Mouse (Mus musculus) midbrain, embryonic 13.5 days (tissue): ENCODE results near the gene Gcfc2. TPM values are rescaled to one million over a fixed set of nuclear protein-coding genes. Genes with fewer than 3 reads are reported as not detected.

Experiments used
- ATAC-seq: fragments of 200-750 bp; cut with Nextera tagmentation; 2 replicates; pipeline ENCODE4 v1.8.0; 2017; ENCODE audit warnings: mild to moderate bottlenecking, moderate TSS enrichment, moderate library complexity
- H3K27ac ChIP-seq: fragments of 300-500 bp; sonication (generic); 2 replicates; pipeline ENCODE4 v1.5.1; 2015; ENCODE audit warnings: inconsistent platforms, mild to moderate bottlenecking, moderate library complexity
- H3K27me3 ChIP-seq: fragments of 300-500 bp; sonication (generic); 2 replicates; pipeline ENCODE4 v1.6.1; 2015; ENCODE audit warnings: mild to moderate bottlenecking, inconsistent platforms
- H3K36me3 ChIP-seq: fragments of 300-500 bp; sonication (generic); 2 replicates; pipeline ENCODE4 v1.6.1; 2015; ENCODE audit warnings: mild to moderate bottlenecking, inconsistent platforms
- H3K4me1 ChIP-seq: fragments of 300-500 bp; sonication (generic); replicated peaks from 2 replicates; pipeline ENCODE4 v1.6.1; 2015; ENCODE audit warnings: inconsistent platforms
- H3K4me2 ChIP-seq: fragments of 300-500 bp; sonication (generic); replicated peaks from 2 replicates; pipeline ENCODE4 v1.6.1; 2015; ENCODE audit warnings: moderate library complexity, mild to moderate bottlenecking, inconsistent platforms
- H3K4me3 ChIP-seq: fragments of 300-500 bp; sonication (generic); replicated peaks from 2 replicates; pipeline ENCODE4 v1.5.1; 2015; ENCODE audit warnings: mild to moderate bottlenecking, inconsistent platforms
- H3K9ac ChIP-seq: fragments of 300-500 bp; sonication (generic); replicated peaks from 2 replicates; pipeline ENCODE4 v1.6.1; 2015; ENCODE audit warnings: mild to moderate bottlenecking, inconsistent platforms
- H3K9me3 ChIP-seq: fragments of 300-500 bp; sonication (generic); 2 replicates; pipeline ENCODE4 v1.6.1; 2016; ENCODE audit warnings: mild to moderate bottlenecking, inconsistent platforms
- WGBS: fragments of 180-500 bp; shearing (Covaris S2); methylation state at CpG from one replicate; pipeline ENCODE4 v1.1.7; 2015; 5-methylcytosine and 5-hydroxymethylcytosine counted together
- polyA plus RNA-seq: library from polyadenylated mRNA; unstranded; fragments of >200 nt; fragmentation: Nextera tagmentation; extraction: Ambion mirVana; gene quantifications from 2 replicates; pipeline ENCODE4 v1.2.1, GENCODE M21; 2015

Gene Gcfc2
- polyA plus RNA-seq, 1 experiment from 2014 or later = 9.6 TPM

GRCm38 (mm10) chr6:81946906-81947305 lies 23.4 kb downstream of the Gcfc2 start:
- Histone ChIP-seq H3K9ac (no peak overlapping the region), H3K4me2 (no peak overlapping the region), H3K4me1 (no peaks in the 10 kb centered on the region), H3K27me3 (no peaks in the 10 kb centered on the region), H3K36me3 (peaks cover 76% of the 10 kb centered on the region), H3K4me3 (no peak overlapping the region), H3K27ac (no peak overlapping the region), H3K9me3 (no peaks in the 10 kb centered on the region)
- ATAC-seq = no peak
- 93% methylated on average over 6 of the region's 6 CpGs for WGBS

- WGBS = 95% methylated on average over 5 of the region's 5 CpGs
- Histone ChIP-seq H3K4me1 (no peaks in the 10 kb centered on the region), H3K9me3 (no peaks in the 10 kb centered on the region), H3K9ac (no peak overlapping the region), H3K36me3 (peaks cover 81% of the 10 kb centered on the region), H3K4me2 (no peak overlapping the region), H3K27me3 (no peaks in the 10 kb centered on the region), H3K27ac (no peak overlapping the region), H3K4me3 (no peak overlapping the region)
- no peak for ATAC-seq
Observed at GRCm38 (mm10) chr6:81955133-81955532, 31.7 kb downstream of the Gcfc2 start.

GRCm38 (mm10) chr6:81956399-81956798 lies 32.9 kb downstream of the Gcfc2 start:
- 96% methylated on average over 4 of the region's 4 CpGs for WGBS

GRCm38 (mm10) chr6:81957992-81958391 lies 34.5 kb downstream of the Gcfc2 start:
- no peaks in the 10 kb centered on the region for H3K9me3 ChIP-seq
- no peak overlapping the region for H3K4me2 ChIP-seq
- H3K4me1 ChIP-seq = no peaks in the 10 kb centered on the region
- no peak overlapping the region for H3K27ac ChIP-seq
- H3K9ac ChIP-seq = no peak overlapping the region
- WGBS = 92% methylated on average over 11 of the region's 11 CpGs
- H3K36me3 ChIP-seq = peaks cover 86% of the 10 kb centered on the region
- no peak overlapping the region for H3K4me3 ChIP-seq
- no peaks in the 10 kb centered on the region for H3K27me3 ChIP-seq
- ATAC-seq = no peak

More at GRCm38 (mm10) chr6:81956399-81956798, 32.9 kb downstream of the Gcfc2 start:
- Histone ChIP-seq H3K4me2 (no peak overlapping the region), H3K4me3 (no peak overlapping the region), H3K4me1 (no peaks in the 10 kb centered on the region), H3K27ac (no peak overlapping the region), H3K9ac (no peak overlapping the region), H3K27me3 (no peaks in the 10 kb centered on the region), H3K9me3 (no peaks in the 10 kb centered on the region), H3K36me3 (peaks cover 85% of the 10 kb centered on the region)
- no peak for ATAC-seq

DNA sequence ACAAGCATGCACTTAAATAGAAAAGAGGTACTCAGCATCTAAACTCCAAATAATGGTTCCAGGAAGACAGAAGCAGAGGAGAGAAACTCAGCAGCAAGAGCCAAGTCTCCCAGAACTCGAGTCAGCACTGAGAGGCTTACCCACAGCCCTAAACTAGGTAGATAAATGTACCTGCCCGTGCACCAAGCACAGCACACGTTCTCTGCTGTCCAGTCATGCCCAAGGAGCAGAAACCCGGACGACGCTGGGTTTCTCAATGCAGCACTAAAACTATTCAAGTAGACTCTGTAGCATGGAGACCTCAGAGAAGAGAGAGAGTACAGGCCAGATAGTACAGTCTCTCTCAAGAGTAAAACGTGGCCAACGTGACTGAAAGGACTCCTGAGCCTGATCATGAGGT lies 36.4 kb downstream of the Gcfc2 start:
- Histone ChIP-seq H3K9me3 (no peaks in the 10 kb centered on the region), H3K4me1 (peaks cover 5% of the 10 kb centered on the region), H3K36me3 (peaks cover 83% of the 10 kb centered on the region), H3K27me3 (no peaks in the 10 kb centered on the region), H3K4me2 (no peak overlapping the region), H3K27ac (no peak overlapping the region), H3K9ac (no peak overlapping the region), H3K4me3 (no peak overlapping the region)
- 94% methylated on average over 8 of the region's 8 CpGs for WGBS
- ATAC-seq = no peak

- no peaks in the 10 kb centered on the region for H3K27me3 ChIP-seq
- H3K27ac ChIP-seq = no peak overlapping the region
- H3K36me3 ChIP-seq = peaks cover 79% of the 10 kb centered on the region
- no peak overlapping the region for H3K4me3 ChIP-seq
- no peak overlapping the region for H3K4me2 ChIP-seq
- 89% methylated on average over 1 of the region's 1 CpGs for whole genome bisulfite sequencing
- no peak overlapping the region for H3K9ac ChIP-seq
- no peaks in the 10 kb centered on the region for H3K9me3 ChIP-seq
- peaks cover 9% of the 10 kb centered on the region for H3K4me1 ChIP-seq
- no peak for ATAC-seq
Observed at GRCm38 (mm10) chr6:81960284-81960683, 36.8 kb downstream of the Gcfc2 start.

DNA sequence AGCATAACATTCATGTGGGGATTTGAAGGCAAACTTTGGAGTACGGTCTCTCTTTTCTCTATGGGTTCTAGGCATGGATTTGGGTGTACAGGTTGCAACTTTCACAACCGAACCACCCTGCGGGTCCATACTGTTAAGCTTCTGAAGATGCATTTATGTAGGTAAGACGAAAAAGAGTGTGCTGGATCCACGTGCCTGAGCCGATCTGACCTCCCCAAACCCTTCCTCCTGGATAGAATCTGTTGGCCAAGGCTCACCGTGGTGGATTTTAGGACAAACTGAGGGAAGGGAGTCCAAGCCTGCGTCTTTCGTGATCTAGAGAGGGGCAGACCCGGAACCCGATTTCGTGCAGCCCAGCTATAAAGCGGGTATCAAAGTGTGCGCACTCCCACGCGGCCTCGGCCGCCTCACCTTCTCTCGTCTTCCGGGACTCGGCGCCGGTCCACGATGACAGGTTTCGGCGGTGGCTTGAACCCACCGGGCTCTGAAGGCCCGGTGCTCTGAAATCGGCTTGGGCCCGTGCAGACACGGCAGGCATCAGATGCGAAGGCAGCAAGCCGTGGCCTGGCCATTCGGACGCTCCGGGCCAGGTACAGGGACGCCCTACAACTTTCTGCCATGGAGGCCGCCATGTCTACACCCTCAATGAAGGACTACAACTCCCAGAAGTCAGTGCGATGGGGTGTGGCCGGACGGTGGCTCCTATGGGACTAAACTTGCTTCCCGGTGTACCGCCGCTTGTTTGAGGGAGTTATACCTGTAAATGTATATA lies 42.0 kb downstream of the Gcfc2 start, which contains the start of gene Mrpl19:
Gene Mrpl19 (minus strand): TSS at position 663 of the 772 bp plus-strand sequence.
- WGBS = under 1% methylated on average over 44 of the region's 44 CpGs
- ATAC-seq = peak; percentile 99
- Histone ChIP-seq H3K9me3 (no peaks in the 10 kb centered on the region), H3K36me3 (peaks cover 33% of the 10 kb centered on the region), H3K4me2 (peak within 1 kb of the TSS; percentile 77), H3K27ac (no peak within 1 kb of the TSS), H3K9ac (peak within 1 kb of the TSS; percentile 69), H3K27me3 (peaks cover 6% of the 10 kb centered on the region; the same call in 1 of the 2 replicates), H3K4me3 (peak within 1 kb of the TSS; percentile 92), H3K4me1 (peaks cover 10% of the 10 kb centered on the region)

DNA sequence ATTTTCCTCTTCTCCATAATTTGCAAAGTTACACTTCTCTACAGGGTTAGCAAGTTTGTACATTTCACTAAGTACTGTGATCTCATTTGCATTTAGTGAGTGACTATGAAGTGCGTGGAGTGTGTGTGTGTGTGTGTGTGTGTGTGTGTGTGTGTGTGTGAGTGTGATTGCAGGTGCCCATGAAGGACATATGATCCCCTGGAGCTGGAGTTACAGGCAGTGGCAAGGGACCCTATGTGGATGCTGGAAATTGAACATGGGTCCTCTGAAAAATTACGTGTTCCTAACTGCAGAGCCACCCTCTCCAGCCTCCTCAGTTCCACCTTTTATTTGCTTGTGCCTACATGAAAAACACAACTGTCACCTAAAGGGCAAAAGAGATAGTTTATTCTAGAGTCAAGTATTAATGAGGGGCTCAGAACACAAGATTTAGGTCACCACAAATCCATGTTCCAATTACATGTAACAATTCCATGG lies 42.6 kb downstream of the Gcfc2 start:
- Histone ChIP-seq H3K4me3 (peak overlapping the region; percentile 92), H3K9ac (no peak overlapping the region), H3K27me3 (peaks cover 6% of the 10 kb centered on the region; the same call in 1 of the 2 replicates), H3K27ac (no peak overlapping the region), H3K4me1 (peaks cover 10% of the 10 kb centered on the region), H3K36me3 (peaks cover 27% of the 10 kb centered on the region), H3K4me2 (peak overlapping the region; percentile 77), H3K9me3 (no peaks in the 10 kb centered on the region)
- ATAC-seq = peak; percentile 85; the same call in 1 of the 2 replicates
- 47% methylated on average over 2 of the region's 2 CpGs for WGBS

DNA sequence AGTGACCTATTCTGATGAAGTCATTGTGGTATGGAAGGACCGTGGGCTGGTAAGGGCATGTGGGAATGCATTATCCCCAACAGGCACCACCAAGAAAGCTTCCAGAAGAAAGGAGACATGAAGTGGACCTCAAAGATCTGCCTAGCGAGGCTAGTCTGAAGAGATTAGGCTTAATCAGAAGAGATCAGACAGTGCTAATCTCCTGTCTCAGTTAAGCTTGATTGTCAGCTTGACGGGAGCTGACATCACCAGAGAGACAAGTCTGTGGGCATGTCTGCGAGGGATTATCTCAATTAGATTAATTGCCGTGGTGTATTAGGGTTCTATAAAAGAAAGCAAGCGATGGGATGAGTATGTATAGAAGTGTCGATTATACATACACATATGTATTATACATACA lies 47.7 kb downstream of the Gcfc2 start:
- Histone ChIP-seq H3K9me3 (no peaks in the 10 kb centered on the region), H3K36me3 (no peaks in the 10 kb centered on the region), H3K27me3 (peaks cover 6% of the 10 kb centered on the region; the same call in 1 of the 2 replicates), H3K4me3 (no peak overlapping the region), H3K9ac (no peak overlapping the region), H3K4me2 (no peak overlapping the region), H3K27ac (no peak overlapping the region), H3K4me1 (no peaks in the 10 kb centered on the region)
- 28% methylated on average over 7 of the region's 7 CpGs for WGBS
- no peak for ATAC-seq

- Histone ChIP-seq H3K9me3 (no peaks in the 10 kb centered on the region), H3K4me3 (no peak overlapping the region), H3K4me2 (no peak overlapping the region), H3K36me3 (no peaks in the 10 kb centered on the region), H3K27me3 (peaks cover 6% of the 10 kb centered on the region; the same call in 1 of the 2 replicates), H3K4me1 (no peaks in the 10 kb centered on the region), H3K27ac (no peak overlapping the region), H3K9ac (no peak overlapping the region)
- WGBS = 90% methylated on average over 8 of the region's 8 CpGs
- no peak for ATAC-seq
Observed at GRCm38 (mm10) chr6:81972595-81972994, 49.1 kb downstream of the Gcfc2 start.

- H3K4me3 ChIP-seq = no peak overlapping the region
- no peak overlapping the region for H3K9ac ChIP-seq
- ATAC-seq = 0 out of 2 replicates have a peak, but pooled peaks have one; percentile 41
- 37% methylated on average over 7 of the region's 7 CpGs for WGBS
- no peaks in the 10 kb centered on the region for H3K4me1 ChIP-seq
- no peak overlapping the region for H3K4me2 ChIP-seq
- H3K27ac ChIP-seq = no peak overlapping the region
- peaks cover 2% of the 10 kb centered on the region; the same call in 1 of the 2 replicates for H3K27me3 ChIP-seq
- no peaks in the 10 kb centered on the region for H3K9me3 ChIP-seq
- no peaks in the 10 kb centered on the region for H3K36me3 ChIP-seq
Observed at GRCm38 (mm10) chr6:81975971-81976621, 52.6 kb downstream of the Gcfc2 start.

DNA sequence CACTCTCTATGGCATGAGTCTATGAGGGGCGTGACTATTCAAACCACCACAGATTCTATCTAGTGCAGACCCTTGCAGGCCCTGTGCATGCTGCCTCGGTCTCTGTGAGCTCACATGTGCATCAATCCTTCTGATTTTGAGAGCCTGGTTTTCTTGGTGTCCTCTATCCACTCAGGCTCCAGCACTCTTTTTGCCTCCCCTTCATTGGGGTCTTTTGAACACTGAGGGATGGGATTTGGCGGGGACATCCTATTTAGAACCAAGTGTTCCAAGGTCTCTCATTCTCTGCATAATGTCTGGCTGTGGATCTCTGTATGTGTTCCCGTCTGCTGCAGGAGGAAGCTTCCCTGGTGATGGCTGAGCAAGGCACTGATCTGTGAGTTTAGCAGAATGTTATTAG lies 55.8 kb downstream of the Gcfc2 start:
- Histone ChIP-seq H3K27ac (no peak overlapping the region), H3K9ac (no peak overlapping the region), H3K4me3 (no peak overlapping the region), H3K4me1 (no peaks in the 10 kb centered on the region), H3K36me3 (no peaks in the 10 kb centered on the region), H3K9me3 (no peaks in the 10 kb centered on the region), H3K4me2 (no peak overlapping the region), H3K27me3 (peaks cover 4% of the 10 kb centered on the region; the same call in 1 of the 2 replicates)
- WGBS = 87% methylated on average over 4 of the region's 4 CpGs
- ATAC-seq = no peak
